Mouse (Mus musculus): Measurements from ENCODE around the gene Tmem252.

DNA sequence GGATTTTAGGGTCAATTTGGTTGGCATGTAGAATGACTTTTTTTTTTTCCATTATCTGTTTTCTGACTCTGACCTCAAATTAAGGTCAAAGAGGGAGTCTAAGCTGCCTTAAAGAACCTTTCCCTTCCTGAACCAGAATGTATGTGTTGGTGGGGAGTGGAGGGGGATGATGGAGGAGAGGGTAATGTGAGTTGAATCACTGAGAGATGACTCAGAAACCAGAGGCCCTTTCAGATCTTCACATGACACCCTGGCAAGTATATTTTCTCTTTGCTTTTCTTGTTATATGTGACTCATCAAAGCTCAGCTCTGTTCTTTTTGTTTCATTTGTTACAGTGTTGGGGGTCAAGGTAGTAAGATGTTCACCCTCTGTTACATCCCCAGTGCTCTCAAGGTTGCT is 46.6 kb downstream of the Tmem252 start:
- TF ChIP-seq EP300 (IDR thresholded peaks at IDR 0.05; ENCODE audit: low read depth) = no peak
- TF ChIP-seq CTCF (IDR thresholded peaks at IDR 0.05; ENCODE audit: low read depth) = no peak

All from liver, embryonic 14.5 days (tissue).